Mouse (Mus musculus): ENCODE data around the gene Hs6st3. TPM values are rescaled to one million over a fixed set of nuclear protein-coding genes. Genes with fewer than 3 reads are reported as not detected.

The Hs6st3 gene
- polyA plus RNA-seq, 1 experiment from 2014 or later, result not detected

DNA sequence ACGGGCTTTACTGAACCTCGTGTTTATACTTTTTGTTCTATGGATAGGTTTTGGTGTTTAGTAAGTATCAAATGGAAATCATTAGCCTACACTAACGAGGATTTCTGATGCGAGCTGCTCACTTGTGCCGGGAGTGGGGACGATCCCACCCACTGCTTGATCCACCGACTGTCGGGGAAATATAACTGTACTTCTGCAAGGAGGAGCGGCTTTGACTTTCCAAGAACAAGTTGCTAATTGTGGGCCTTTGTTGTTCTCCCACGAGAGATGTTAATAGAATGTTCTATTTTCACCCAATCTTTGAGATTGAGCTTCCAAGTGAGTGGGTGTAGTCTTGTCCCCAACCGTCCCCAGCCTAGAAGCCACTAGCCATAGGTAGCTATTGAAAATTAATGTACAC is 209.1 kb downstream of the Hs6st3 start:
- no peak overlapping the region for H3K27ac ChIP-seq (ENCODE audit: low read length)
- 86% methylated on average over 11 of the region's 11 CpGs for WGBS
- no peak overlapping the region for H3K4me2 ChIP-seq (ENCODE audit: low read depth, low read length)
- H3K9ac ChIP-seq (ENCODE audit: low read length), result no peak overlapping the region
- no peak overlapping the region for H3K4me3 ChIP-seq (ENCODE audit: low read length)
- ATAC-seq (replicated peaks; ENCODE audit: extremely low read depth, insufficient read depth, low FRiP score), result no peak
- H3K9me3 ChIP-seq (replicated peaks; ENCODE audit: control insufficient read depth, low read length), result no peaks in the 10 kb centered on the region
- no peaks in the 10 kb centered on the region for H3K27me3 ChIP-seq (ENCODE audit: control insufficient read depth, insufficient read depth, low read length)
- no peaks in the 10 kb centered on the region for H3K36me3 ChIP-seq (ENCODE audit: control insufficient read depth, insufficient read depth)
- no peaks in the 10 kb centered on the region for H3K4me1 ChIP-seq (ENCODE audit: control insufficient read depth, insufficient read depth, low read length)

DNA sequence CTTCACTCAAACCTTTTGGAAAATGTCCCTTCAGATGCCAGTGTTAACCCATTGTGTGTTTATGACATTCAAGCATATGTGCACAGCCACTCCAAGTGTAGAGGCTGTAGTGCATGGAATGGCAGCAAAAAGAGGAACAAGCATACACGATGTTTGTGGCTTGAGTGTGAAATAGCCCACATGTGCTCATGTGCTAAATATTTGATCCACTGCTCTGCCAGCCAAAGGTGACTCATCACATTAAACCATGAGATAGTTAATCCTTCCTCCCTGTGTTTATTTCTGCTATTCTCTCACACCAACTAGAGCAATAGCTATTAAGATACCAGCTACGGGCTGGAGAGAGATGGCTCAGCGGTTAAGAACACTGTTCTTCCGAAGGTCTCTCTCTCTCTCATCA is 223.3 kb downstream of the Hs6st3 start:
- H3K4me2 ChIP-seq (ENCODE audit: low read depth, low read length), result no peak overlapping the region
- H3K9ac ChIP-seq (ENCODE audit: low read length), result no peak overlapping the region
- H3K36me3 ChIP-seq (ENCODE audit: control insufficient read depth, insufficient read depth), result no peaks in the 10 kb centered on the region
- ATAC-seq (replicated peaks; ENCODE audit: extremely low read depth, insufficient read depth, low FRiP score), result no peak
- no peaks in the 10 kb centered on the region for H3K9me3 ChIP-seq (replicated peaks; ENCODE audit: control insufficient read depth, low read length)
- H3K4me3 ChIP-seq (ENCODE audit: low read length), result no peak overlapping the region
- H3K27ac ChIP-seq (ENCODE audit: low read length), result no peak overlapping the region
- 92% methylated on average over 4 of the region's 4 CpGs for WGBS
- no peaks in the 10 kb centered on the region for H3K27me3 ChIP-seq (ENCODE audit: control insufficient read depth, insufficient read depth, low read length)
- no peaks in the 10 kb centered on the region for H3K4me1 ChIP-seq (ENCODE audit: control insufficient read depth, insufficient read depth, low read length)

DNA sequence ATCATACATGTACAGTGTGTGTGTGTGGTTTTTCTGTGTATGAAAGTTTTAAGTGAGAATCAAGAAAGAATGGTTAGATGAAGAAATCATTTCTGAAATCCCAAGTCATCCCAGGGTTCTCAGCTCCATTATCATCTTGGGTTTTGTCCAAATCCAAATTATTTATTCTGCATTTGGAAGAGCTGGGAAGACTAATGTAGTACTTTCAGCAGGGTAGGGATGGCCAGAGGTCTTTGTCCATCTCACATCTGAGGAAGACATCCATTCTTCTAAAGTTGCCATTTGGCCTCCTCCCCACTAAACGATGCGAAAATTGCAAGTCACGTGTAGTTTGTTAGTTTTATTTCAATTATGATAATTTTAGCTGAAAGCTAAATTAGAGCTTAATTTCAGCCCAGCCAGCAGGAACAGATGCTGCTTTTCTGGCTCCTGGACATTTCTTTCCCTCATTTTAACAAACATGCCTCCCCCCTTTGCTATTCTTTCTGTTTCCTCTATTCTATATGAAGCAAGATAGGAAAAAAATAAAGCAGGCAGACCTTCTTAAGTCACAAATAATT is 229.8 kb downstream of the Hs6st3 start:
- Histone ChIP-seq H3K9me3 (replicated peaks; ENCODE audit: control insufficient read depth, low read length) (no peaks in the 10 kb centered on the region), H3K4me3 (ENCODE audit: low read length) (no peak overlapping the region), H3K4me2 (ENCODE audit: low read depth, low read length) (no peak overlapping the region), H3K27me3 (ENCODE audit: control insufficient read depth, insufficient read depth, low read length) (no peaks in the 10 kb centered on the region), H3K27ac (ENCODE audit: low read length) (no peak overlapping the region), H3K4me1 (ENCODE audit: control insufficient read depth, insufficient read depth, low read length) (no peaks in the 10 kb centered on the region), H3K9ac (ENCODE audit: low read length) (no peak overlapping the region), H3K36me3 (ENCODE audit: control insufficient read depth, insufficient read depth) (no peaks in the 10 kb centered on the region)
- 82% methylated on average over 3 of the region's 3 CpGs for WGBS
- no peak for ATAC-seq (replicated peaks; ENCODE audit: extremely low read depth, insufficient read depth, low FRiP score)

DNA sequence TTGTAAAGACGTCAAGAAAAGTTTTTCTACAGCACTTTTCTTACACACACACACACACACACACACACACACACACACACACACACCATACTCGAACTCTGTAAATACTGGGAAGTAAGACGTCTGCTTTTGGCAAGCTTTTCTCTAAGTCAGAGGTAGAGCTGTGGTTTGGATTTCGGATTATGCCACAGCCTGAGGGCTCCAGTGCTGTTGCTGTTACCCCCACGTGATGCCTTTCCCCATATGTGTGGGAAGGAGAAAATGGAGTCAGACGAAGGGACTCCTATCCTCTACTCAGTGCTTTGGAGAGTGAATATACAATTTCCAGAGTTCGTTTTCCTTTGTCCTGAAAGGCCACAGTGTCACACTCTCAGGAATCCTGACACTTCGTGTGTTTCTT is 231.1 kb downstream of the Hs6st3 start:
- Histone ChIP-seq H3K9me3 (replicated peaks; ENCODE audit: control insufficient read depth, low read length) (no peaks in the 10 kb centered on the region), H3K4me2 (ENCODE audit: low read depth, low read length) (no peak overlapping the region), H3K27ac (ENCODE audit: low read length) (no peak overlapping the region), H3K27me3 (ENCODE audit: control insufficient read depth, insufficient read depth, low read length) (no peaks in the 10 kb centered on the region), H3K9ac (ENCODE audit: low read length) (no peak overlapping the region), H3K4me3 (ENCODE audit: low read length) (no peak overlapping the region), H3K36me3 (ENCODE audit: control insufficient read depth, insufficient read depth) (no peaks in the 10 kb centered on the region), H3K4me1 (ENCODE audit: control insufficient read depth, insufficient read depth, low read length) (no peaks in the 10 kb centered on the region)
- 76% methylated on average over 8 of the region's 8 CpGs for WGBS
- ATAC-seq (replicated peaks; ENCODE audit: extremely low read depth, insufficient read depth, low FRiP score), result no peak

DNA sequence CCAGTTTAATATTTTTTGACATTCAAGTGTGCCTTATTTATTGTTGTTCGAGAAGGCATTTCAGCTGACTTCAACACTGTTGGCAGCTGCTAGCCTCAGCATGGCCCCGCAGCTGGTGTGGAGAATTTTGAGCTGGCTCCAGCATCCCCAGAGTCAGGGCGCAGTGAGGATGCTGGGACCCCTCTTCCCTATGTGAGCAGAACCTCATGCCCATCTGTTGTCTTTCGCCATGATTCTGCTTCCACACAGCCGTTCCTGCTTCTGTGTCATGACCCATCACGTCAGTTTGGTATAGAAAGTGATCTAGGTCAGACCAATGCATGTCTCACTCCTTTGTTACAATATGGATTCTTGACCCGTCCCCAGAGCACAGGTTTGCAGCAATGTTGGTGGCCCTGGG is 231.9 kb downstream of the Hs6st3 start:
- no peak overlapping the region for H3K27ac ChIP-seq (ENCODE audit: low read length)
- H3K4me2 ChIP-seq (ENCODE audit: low read depth, low read length), result no peak overlapping the region
- WGBS, result 82% methylated on average over 7 of the region's 7 CpGs
- H3K36me3 ChIP-seq (ENCODE audit: control insufficient read depth, insufficient read depth), result no peaks in the 10 kb centered on the region
- H3K27me3 ChIP-seq (ENCODE audit: control insufficient read depth, insufficient read depth, low read length), result no peaks in the 10 kb centered on the region
- no peaks in the 10 kb centered on the region for H3K9me3 ChIP-seq (replicated peaks; ENCODE audit: control insufficient read depth, low read length)
- H3K4me1 ChIP-seq (ENCODE audit: control insufficient read depth, insufficient read depth, low read length), result no peaks in the 10 kb centered on the region
- no peak for ATAC-seq (replicated peaks; ENCODE audit: extremely low read depth, insufficient read depth, low FRiP score)
- no peak overlapping the region for H3K9ac ChIP-seq (ENCODE audit: low read length)
- no peak overlapping the region for H3K4me3 ChIP-seq (ENCODE audit: low read length)

DNA sequence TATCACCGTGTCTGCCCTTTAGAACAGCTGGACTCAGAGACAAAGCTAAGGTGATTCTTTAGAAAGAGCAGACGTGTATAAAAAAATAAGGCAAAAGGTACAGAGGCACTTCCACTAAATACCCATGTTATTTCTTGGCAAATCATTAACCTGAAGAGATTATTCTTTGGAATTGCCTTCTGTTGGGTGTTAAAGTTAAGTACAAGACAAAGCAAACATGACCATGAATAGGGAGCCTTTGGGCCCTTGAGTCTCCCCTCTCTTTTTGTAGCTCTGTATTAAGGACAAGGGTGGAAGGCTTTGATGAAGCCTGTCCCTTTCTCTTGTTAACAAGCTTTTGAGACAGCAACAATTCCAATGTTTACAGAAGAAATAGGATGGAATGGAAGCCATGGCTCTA is 241.2 kb downstream of the Hs6st3 start:
- no peaks in the 10 kb centered on the region for H3K36me3 ChIP-seq (ENCODE audit: control insufficient read depth, insufficient read depth)
- H3K4me3 ChIP-seq (ENCODE audit: low read length), result no peak overlapping the region
- H3K27me3 ChIP-seq (ENCODE audit: control insufficient read depth, insufficient read depth, low read length), result no peaks in the 10 kb centered on the region
- H3K9ac ChIP-seq (ENCODE audit: low read length), result no peak overlapping the region
- H3K4me2 ChIP-seq (ENCODE audit: low read depth, low read length), result no peak overlapping the region
- ATAC-seq (replicated peaks; ENCODE audit: extremely low read depth, insufficient read depth, low FRiP score), result no peak
- 68% methylated on average over 2 of the region's 2 CpGs for WGBS
- no peaks in the 10 kb centered on the region for H3K4me1 ChIP-seq (ENCODE audit: control insufficient read depth, insufficient read depth, low read length)
- no peaks in the 10 kb centered on the region; the same call in 1 of the 2 replicates for H3K9me3 ChIP-seq (replicated peaks; ENCODE audit: control insufficient read depth, low read length)
- no peak overlapping the region for H3K27ac ChIP-seq (ENCODE audit: low read length)

DNA sequence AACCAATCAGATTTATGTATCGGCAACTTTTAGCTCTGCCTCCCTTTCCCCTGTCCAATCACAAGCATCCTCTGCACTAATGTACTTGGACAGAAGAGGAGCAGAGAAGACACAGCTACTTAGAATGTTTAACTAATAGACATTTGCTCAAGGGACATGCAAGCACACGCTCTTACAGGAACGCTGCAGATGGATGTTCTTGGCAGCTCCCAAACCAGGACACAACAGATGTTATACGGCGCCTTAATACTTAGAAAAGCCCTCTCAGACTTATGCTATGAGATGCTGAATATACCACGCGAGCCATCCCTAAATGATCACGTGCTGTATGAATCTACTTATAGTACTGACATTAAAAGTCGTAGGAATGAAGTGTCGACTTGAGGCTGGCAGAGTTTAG is 263.5 kb downstream of the Hs6st3 start:
- H3K9me3 ChIP-seq (replicated peaks; ENCODE audit: control insufficient read depth, low read length), result no peaks in the 10 kb centered on the region
- H3K4me3 ChIP-seq (ENCODE audit: low read length), result no peak overlapping the region
- ATAC-seq (replicated peaks; ENCODE audit: extremely low read depth, insufficient read depth, low FRiP score), result no peak
- no peak overlapping the region for H3K27ac ChIP-seq (ENCODE audit: low read length)
- H3K27me3 ChIP-seq (ENCODE audit: control insufficient read depth, insufficient read depth, low read length), result no peaks in the 10 kb centered on the region
- H3K4me1 ChIP-seq (ENCODE audit: control insufficient read depth, insufficient read depth, low read length), result no peaks in the 10 kb centered on the region
- no peaks in the 10 kb centered on the region for H3K36me3 ChIP-seq (ENCODE audit: control insufficient read depth, insufficient read depth)
- 74% methylated on average over 10 of the region's 10 CpGs for WGBS
- no peak overlapping the region for H3K4me2 ChIP-seq (ENCODE audit: low read depth, low read length)
- no peak overlapping the region for H3K9ac ChIP-seq (ENCODE audit: low read length)

DNA sequence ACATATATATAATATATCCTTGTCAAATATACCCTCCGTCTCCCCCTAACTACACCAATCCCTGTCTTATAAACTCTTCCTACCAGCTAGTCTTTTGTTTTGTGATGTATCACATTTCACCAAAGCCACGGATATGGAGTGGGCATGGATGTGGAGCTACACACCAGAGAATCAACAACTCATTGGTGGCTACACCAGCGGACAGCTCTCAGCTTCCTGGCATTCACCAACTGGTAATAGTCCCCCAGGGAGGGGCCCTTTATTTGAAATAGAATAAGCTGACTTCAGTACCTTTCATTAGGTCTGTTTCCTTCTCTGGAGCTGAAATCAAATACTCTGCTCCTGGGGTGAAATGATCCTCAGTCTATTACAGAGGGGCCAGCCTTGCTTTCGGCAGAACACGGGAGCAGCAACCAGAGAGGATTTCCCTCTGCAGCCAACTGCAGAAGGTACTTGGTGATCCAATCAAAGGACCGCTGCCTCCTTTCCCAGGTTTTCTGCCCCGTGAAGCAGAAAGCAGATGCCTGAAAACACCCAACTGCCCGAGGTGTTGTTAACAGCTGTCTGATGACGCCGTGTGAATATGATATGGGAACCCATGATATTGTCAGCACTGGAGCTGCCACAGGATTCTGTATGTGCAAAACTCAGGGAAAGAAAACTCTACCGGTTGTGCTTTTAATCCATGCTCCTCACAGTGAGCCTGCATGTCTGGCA is 271.4 kb downstream of the Hs6st3 start:
- no peaks in the 10 kb centered on the region for H3K9me3 ChIP-seq (replicated peaks; ENCODE audit: control insufficient read depth, low read length)
- no peak overlapping the region for H3K27ac ChIP-seq (ENCODE audit: low read length)
- H3K4me3 ChIP-seq (ENCODE audit: low read length), result no peak overlapping the region
- H3K4me1 ChIP-seq (ENCODE audit: control insufficient read depth, insufficient read depth, low read length), result no peaks in the 10 kb centered on the region
- H3K9ac ChIP-seq (ENCODE audit: low read length), result no peak overlapping the region
- H3K4me2 ChIP-seq (ENCODE audit: low read depth, low read length), result no peak overlapping the region
- no peak for ATAC-seq (replicated peaks; ENCODE audit: extremely low read depth, insufficient read depth, low FRiP score)
- no peaks in the 10 kb centered on the region for H3K36me3 ChIP-seq (ENCODE audit: control insufficient read depth, insufficient read depth)
- H3K27me3 ChIP-seq (ENCODE audit: control insufficient read depth, insufficient read depth, low read length), result no peaks in the 10 kb centered on the region
- WGBS, result 64% methylated on average over 11 of the region's 11 CpGs

DNA sequence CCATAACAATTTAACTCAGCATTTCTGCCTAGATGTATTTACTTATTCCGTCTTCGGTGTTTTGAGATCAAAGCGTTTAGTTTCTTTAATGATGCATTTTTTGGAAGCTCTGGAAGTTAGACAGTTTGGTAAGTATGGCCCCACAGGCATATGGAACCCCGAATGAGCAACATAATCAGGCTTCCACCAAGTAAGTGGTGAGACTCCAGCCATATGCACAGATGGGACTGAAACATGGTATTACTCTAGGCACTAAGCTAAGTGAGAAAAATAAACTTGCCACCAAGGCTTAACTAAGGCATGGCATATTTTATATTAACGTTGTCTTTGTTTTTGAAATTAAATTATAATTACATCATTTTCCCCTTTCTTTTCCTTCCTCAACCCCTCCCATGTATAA is 284.8 kb downstream of the Hs6st3 start:
- H3K9me3 ChIP-seq (replicated peaks; ENCODE audit: control insufficient read depth, low read length), result no peaks in the 10 kb centered on the region
- no peaks in the 10 kb centered on the region for H3K36me3 ChIP-seq (ENCODE audit: control insufficient read depth, insufficient read depth)
- no peak overlapping the region for H3K4me2 ChIP-seq (ENCODE audit: low read depth, low read length)
- no peak for ATAC-seq (replicated peaks; ENCODE audit: extremely low read depth, insufficient read depth, low FRiP score)
- no peak overlapping the region for H3K4me3 ChIP-seq (ENCODE audit: low read length)
- H3K9ac ChIP-seq (ENCODE audit: low read length), result no peak overlapping the region
- no peaks in the 10 kb centered on the region for H3K27me3 ChIP-seq (ENCODE audit: control insufficient read depth, insufficient read depth, low read length)
- H3K4me1 ChIP-seq (ENCODE audit: control insufficient read depth, insufficient read depth, low read length), result no peaks in the 10 kb centered on the region
- WGBS, result 84% methylated on average over 5 of the region's 5 CpGs
- H3K27ac ChIP-seq (ENCODE audit: low read length), result no peak overlapping the region
